Mouse (Mus musculus): ENCODE measurements around the gene Igfals.
A peak's percentile ranks its signal among the peaks of the same experiment; 100 is the strongest.

Igfals gene

GRCm38 (mm10) chr17:24865776-24866175, at the start of gene Igfals:
Igfals (plus strand) TSS chr17:24865997.
- peak; percentile 88 to 89 for DNase-seq

GRCm38 (mm10) chr17:24817503-24817902, 48.3 kb upstream of the Igfals start:
- no peak for DNase-seq

- no peak for DNase-seq
Observed at GRCm38 (mm10) chr17:24818172-24818571, 47.6 kb upstream of the Igfals start.

DNA sequence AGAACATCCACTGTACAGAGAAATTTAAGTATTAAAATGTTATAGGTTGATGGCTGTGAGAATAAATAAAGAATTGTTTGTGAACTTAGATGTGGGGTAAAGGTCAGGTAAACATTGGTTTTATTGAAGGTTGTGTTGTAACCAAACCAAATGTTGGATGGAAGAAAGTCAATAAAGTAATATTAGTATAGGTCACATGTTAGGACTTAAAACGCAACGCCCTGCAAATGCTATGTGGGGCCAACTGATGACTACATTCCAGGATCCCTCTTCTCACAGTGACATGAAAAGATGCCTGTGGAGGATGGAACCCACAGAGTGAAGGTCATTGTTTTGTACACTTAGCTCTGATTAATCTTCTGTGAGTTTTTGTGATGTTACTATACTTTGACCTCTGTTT, 46.3 kb upstream of the Igfals start:
- DNase-seq: no peak

DNA sequence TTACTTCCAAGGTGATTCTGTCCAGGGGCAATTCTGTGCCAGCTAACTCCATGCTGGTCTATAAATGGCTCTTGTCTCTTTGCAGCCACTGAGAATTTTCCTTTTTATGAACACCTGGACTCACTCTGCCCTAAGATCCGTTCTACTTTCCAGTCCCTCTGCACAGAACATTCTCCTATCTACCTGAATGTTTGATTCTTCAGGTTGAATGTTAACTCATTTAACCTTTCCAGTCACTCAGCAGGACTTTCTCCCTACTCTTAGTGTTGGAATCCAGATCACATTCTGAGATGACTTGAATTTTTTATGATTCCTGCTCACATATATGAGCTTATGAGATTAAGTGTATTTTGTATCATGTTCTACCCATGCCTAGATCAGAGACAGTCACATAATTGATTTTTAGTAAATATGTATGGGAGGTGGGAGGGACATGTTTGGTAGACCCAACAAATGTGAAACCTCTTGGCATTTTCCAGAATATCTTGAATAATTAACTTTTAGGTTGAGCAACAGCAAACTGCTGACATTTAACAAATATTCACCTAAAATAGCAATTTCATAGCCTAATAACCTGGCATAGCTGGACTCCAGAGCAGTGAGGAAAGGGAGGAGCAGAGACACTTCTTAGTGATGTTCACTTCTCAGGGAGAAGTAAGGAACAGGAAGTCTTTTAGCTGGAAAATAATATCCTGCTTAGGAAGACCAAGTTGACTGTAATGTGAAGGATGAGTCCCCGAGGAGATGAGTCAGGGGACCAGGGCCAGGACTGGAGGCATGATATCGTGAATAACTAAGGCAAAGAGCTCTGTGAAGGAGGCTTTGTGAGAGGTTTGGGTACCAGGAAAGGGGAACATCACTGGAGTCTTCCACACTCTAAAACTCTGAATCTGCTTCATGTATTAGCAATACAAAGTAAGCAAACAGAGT, 44.2 kb upstream of the Igfals start:
- DNase-seq: no peak

DNA sequence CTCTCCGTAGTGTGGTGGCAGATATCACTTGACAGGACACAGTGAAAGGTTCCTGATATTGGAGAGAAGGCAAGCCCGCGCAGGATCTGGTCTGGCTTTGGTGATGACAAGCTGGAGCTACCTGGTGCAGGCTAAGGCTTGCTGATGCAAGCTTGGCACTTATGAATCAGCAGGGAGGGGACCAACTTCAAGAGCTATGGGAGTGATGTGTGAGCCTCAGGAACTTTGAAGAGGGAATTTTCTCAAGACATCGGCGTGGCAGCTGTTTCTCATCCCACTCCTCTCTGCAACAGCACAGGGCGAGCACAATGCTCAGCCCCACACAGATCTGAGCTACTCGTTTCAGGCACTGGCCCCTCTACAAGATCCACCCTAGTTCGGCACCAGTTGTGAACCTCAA, 26.0 kb upstream of the Igfals start, which contains the start of gene Hagh:
Gene Hagh, plus strand, starts transcription at position 302 of the 400 bp plus-strand sequence.
- no peak for DNase-seq

GRCm38 (mm10) chr17:24840341-24840740, 25.5 kb upstream of the Igfals start:
- DNase-seq: no peak

DNA sequence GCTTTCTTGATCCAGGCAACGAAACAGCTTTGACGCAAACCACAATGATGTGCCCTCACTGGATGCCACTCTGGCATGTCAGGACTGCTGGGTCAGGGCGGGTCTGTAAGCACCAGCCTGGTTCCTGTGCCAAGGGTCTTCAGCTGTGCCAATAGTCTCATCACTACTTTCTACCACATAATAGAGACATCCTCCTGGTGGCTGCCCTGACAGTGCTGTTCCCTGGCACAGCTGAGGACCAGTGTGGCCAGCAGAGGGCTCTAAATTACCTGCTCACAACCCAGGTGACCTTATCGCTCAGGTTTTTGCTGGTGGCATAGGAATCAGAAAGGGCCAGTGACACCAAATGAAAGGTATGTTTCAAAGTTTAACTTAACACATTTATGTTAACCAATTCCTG, 24.7 kb upstream of the Igfals start:
- DNase-seq: peak; percentile 50 to 57

DNA sequence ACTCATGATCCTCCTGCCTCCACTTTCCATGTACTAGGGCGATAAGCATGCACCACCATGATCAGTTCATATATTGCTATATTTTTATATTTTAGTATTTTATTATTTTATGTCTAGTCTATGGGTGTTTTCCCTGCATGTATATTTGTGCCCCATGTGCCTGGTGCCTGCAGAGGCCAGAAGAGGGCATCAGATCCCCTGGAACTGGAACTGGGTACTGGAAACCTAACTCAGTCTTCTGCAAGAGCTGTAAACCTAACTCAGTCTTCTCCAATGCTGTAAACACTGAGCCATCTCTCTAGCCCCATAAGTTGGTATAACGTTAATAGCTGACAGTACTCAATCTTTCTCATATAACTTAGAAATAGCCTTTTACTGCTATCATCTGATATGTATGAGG, 23.2 kb upstream of the Igfals start:
- DNase-seq: no peak

- no peak for DNase-seq
Observed at GRCm38 (mm10) chr17:24844525-24844924, 21.3 kb upstream of the Igfals start.

GRCm38 (mm10) chr17:24847386-24847785, 18.4 kb upstream of the Igfals start:
- DNase-seq: no peak

- DNase-seq: no peak
Observed at GRCm38 (mm10) chr17:24848600-24849031, 17.2 kb upstream of the Igfals start.

- no peak for DNase-seq
Observed at GRCm38 (mm10) chr17:24849733-24850064, 16.1 kb upstream of the Igfals start.

- DNase-seq: peak; percentile 93 to 95
Observed at GRCm38 (mm10) chr17:24850065-24850772, 15.6 kb upstream of the Igfals start, which contains the start of gene Fahd1. Fahd1 (minus strand) TSS chr17:24850364.

GRCm38 (mm10) chr17:24850773-24851127, 15.0 kb upstream of the Igfals start:
- no peak for DNase-seq

DNA sequence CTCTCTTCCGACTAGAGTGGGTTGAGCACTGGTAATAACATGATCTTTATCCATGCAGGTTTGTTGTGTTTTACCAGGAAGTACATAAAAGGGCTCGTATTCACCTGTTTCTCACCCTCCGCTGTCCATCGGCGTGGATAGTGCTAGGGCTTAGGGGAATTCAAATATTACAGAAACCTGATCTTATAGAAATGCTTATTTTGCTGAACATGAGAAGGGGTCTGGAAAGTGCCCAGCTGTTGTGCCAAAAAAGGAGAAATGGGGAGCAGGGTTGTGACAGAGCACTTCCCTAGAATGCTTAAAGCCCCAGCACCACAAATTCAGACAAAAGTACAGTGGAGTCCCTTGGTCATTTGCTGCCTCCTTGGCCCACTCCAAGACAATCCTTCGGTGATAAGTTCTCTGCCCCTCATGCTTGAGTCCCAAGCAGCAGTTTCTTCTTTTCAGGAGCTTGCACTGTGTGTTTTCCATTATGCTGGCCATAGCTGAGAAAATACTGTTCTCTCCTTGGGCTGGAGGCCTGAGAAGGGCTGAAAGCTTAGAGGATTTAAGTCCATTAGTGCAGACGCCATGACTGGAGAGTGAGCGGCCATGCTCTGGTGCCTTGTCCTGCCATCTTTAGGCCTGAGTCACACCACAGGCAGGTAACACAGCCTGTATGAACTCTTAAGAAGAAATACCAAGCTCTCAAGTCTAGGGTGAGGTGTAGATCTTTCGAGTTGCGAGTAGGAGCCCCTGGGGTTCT, 14.2 kb upstream of the Igfals start:
- no peak for DNase-seq

- DNase-seq: no peak
Observed at GRCm38 (mm10) chr17:24855838-24856464, 9.8 kb upstream of the Igfals start.

- DNase-seq: no peak
Observed at GRCm38 (mm10) chr17:24856589-24856988, 9.2 kb upstream of the Igfals start.

DNA sequence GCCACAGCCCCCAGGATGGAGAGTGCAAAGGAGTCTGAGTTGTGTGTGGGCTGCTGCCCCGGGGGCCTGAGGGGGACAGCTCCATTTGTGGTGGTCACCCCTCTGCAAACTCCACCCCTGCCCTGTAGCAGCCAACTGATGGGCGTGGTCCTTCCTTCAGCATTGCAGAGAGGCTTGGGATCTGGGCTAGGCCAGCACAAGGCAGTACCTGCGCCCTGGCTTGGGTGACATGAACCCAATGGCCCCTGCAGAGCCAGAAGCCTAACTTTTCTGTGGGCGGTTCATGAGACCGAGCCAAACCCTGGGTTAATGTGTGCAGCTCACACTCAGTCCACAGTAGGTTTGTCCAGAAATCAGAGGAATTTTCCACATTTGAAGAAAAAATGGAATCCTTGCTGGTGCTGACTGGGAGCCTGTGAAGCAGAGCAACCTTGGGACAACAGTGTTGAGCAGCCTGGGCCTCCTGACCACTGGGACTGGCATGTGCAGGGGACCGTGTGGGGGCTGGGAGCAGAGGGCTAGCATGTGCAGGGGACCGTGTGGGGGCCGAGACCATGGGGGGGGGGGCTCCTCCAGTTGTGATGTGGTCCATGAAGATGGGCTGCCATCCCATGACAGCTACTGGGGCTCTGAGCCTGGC, 7.8 kb upstream of the Igfals start:
- no peak for DNase-seq

- DNase-seq: no peak
Observed at GRCm38 (mm10) chr17:24858967-24859366, 6.8 kb upstream of the Igfals start.

DNA sequence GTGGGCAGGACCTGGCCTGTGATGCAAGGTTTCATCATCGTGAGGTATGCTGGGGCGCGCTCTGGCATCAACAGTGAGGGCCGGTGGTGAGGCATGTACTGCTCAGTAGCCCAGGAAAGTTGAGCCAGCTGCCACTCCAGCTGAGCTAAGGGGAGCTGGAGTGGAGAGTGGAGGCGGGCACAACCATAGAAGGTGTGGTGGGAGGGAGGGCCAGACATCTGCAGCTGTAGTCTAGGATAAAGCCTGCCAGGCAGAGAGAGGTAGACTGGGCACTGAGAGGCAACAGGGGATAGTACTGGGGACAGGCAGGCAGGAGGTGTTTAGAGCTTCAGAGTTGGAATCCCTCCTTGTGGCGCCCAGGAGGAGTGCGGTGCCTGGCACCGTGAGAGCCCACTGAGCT, 5.7 kb upstream of the Igfals start:
- DNase-seq: no peak

- DNase-seq: no peak
Observed at GRCm38 (mm10) chr17:24861785-24862184, 4.0 kb upstream of the Igfals start.

All from cerebellum, postnatal 36 days (tissue).